Mouse (Mus musculus): ENCODE data around the gene Mum1l1. TPM values are rescaled to one million over a fixed set of nuclear protein-coding genes. Genes with fewer than 3 reads are reported as not detected.
"Not testable (repeated sequence)": the region's sequence is repeated elsewhere in the genome, so short reads cannot be mapped to it uniquely, and the experiment has no call there.

Gene Mum1l1
- polyA plus RNA-seq (2012; rRNA removed) (0.22 and 0.42 TPM in 2 replicates), polyA plus RNA-seq (2014; fragmentation: Nextera tagmentation; extraction: Ambion mirVana) (1.4 and 1.6 TPM in 2 replicates)

GRCm38 (mm10) chrX:139209829-139210225, at the start of gene Mum1l1:
Gene Mum1l1 (plus strand): TSS chrX:139210042.
- H3K36me3 ChIP-seq (replicated peaks; ENCODE audit: control insufficient read depth, insufficient read depth, low read depth): no peaks in the 10 kb centered on the region
- peak within 1 kb of the TSS; percentile 67 for H3K4me2 ChIP-seq (ENCODE audit: low read depth)
- TF ChIP-seq EP300 (IDR thresholded peaks at IDR 0.05; ENCODE audit: low read depth) (no peak), CTCF (IDR thresholded peaks at IDR 0.05; ENCODE audit: low read depth) (no peak)
- H3K9me3 ChIP-seq (ENCODE audit: control insufficient read depth, low read length): no peaks in the 10 kb centered on the region
- ATAC-seq (ENCODE audit: insufficient read depth) (peak; percentile 87), DNase-seq (ENCODE audit: low read depth in 3 of 3, low spot score in 3 of 3) (peak in 2 of 3 experiments; percentile 26 to 33)
- no peaks in the 10 kb centered on the region for H3K4me1 ChIP-seq (replicated peaks; ENCODE audit: control insufficient read depth in 2 of 2, insufficient read depth in 2 of 2, low read length in 1 of 2)
- 16% methylated on average over 28 of the region's 31 CpGs for WGBS (ENCODE audit: insufficient replicate concordance)
- H3K27ac ChIP-seq: no peak within 1 kb of the TSS
- peak within 1 kb of the TSS; percentile 43 to 44 for H3K4me3 ChIP-seq (ENCODE audit: insufficient read depth in 1 of 2, low read depth in 2 of 2, low read length in 2 of 2)
- peak within 1 kb of the TSS; percentile 27 for H3K9ac ChIP-seq (replicated peaks)
- H3K27me3 ChIP-seq (ENCODE audit: control insufficient read depth, insufficient read depth, low read length): no peaks in the 10 kb centered on the region

- ATAC-seq (ENCODE audit: insufficient read depth): no peak
- H3K27ac ChIP-seq: no peak within 1 kb of the TSS
Measured at GRCm38 (mm10) chrX:139178928-139179327, 30.9 kb upstream of the Mum1l1 start, which contains the start of gene 4933428M09Rik. Gene 4933428M09Rik (plus strand): TSS chrX:139179228.

GRCm38 (mm10) chrX:139191506-139191905, 18.3 kb upstream of the Mum1l1 start:
- peak; percentile 66 for TF ChIP-seq CTCF (IDR thresholded peaks at IDR 0.05; ENCODE audit: low read depth)
- not testable (repeated sequence) for H3K27ac ChIP-seq; H3K9me3 ChIP-seq (ENCODE audit: control insufficient read depth, low read length); DNase-seq (ENCODE audit: low read depth in 3 of 3, low spot score in 3 of 3); H3K4me3 ChIP-seq (ENCODE audit: insufficient read depth in 1 of 2, low read depth in 2 of 2, low read length in 2 of 2); H3K36me3 ChIP-seq (replicated peaks; ENCODE audit: control insufficient read depth, insufficient read depth, low read depth); H3K4me2 ChIP-seq (ENCODE audit: low read depth); H3K27me3 ChIP-seq (ENCODE audit: control insufficient read depth, insufficient read depth, low read length); H3K4me1 ChIP-seq (replicated peaks; ENCODE audit: control insufficient read depth in 2 of 2, insufficient read depth in 2 of 2, low read length in 1 of 2); H3K9ac ChIP-seq (replicated peaks); ATAC-seq (ENCODE audit: insufficient read depth)
- 64% methylated on average over 3 of the region's 3 CpGs for whole genome bisulfite sequencing (ENCODE audit: insufficient replicate concordance)

More at GRCm38 (mm10) chrX:139178928-139179327, 30.9 kb upstream of the Mum1l1 start, which contains the start of gene 4933428M09Rik:
- no peak for TF ChIP-seq EP300 (IDR thresholded peaks at IDR 0.05; ENCODE audit: low read depth)
- TF ChIP-seq CTCF (IDR thresholded peaks at IDR 0.05; ENCODE audit: low read depth): no peak
- no peak for DNase-seq (ENCODE audit: low read depth in 3 of 3, low spot score in 3 of 3)
- Histone ChIP-seq H3K4me1 (replicated peaks; ENCODE audit: control insufficient read depth in 2 of 2, insufficient read depth in 2 of 2, low read length in 1 of 2) (no peaks in the 10 kb centered on the region), H3K9ac (replicated peaks) (no peak within 1 kb of the TSS), H3K36me3 (replicated peaks; ENCODE audit: control insufficient read depth, insufficient read depth, low read depth) (no peaks in the 10 kb centered on the region), H3K27me3 (ENCODE audit: control insufficient read depth, insufficient read depth, low read length) (no peaks in the 10 kb centered on the region), H3K4me3 (ENCODE audit: insufficient read depth in 1 of 2, low read depth in 2 of 2, low read length in 2 of 2) (no peak within 1 kb of the TSS), H3K9me3 (ENCODE audit: control insufficient read depth, low read length) (no peaks in the 10 kb centered on the region), H3K4me2 (ENCODE audit: low read depth) (no peak within 1 kb of the TSS)
- WGBS (ENCODE audit: insufficient replicate concordance): 72% methylated on average over 8 of the region's 8 CpGs

GRCm38 (mm10) chrX:139194572-139195279, 15.1 kb upstream of the Mum1l1 start:
- DNase-seq (ENCODE audit: low read depth in 3 of 3, low spot score in 3 of 3): no peak
- WGBS (ENCODE audit: insufficient replicate concordance): 35% methylated on average over 1 of the region's 1 CpGs
- no peaks in the 10 kb centered on the region for H3K9me3 ChIP-seq (ENCODE audit: control insufficient read depth, low read length)
- no peak for ATAC-seq (ENCODE audit: insufficient read depth)
- no peak overlapping the region for H3K4me2 ChIP-seq (ENCODE audit: low read depth)
- TF ChIP-seq EP300 (IDR thresholded peaks at IDR 0.05; ENCODE audit: low read depth) (no peak), CTCF (IDR thresholded peaks at IDR 0.05; ENCODE audit: low read depth) (no peak)
- no peaks in the 10 kb centered on the region for H3K4me1 ChIP-seq (replicated peaks; ENCODE audit: control insufficient read depth in 2 of 2, insufficient read depth in 2 of 2, low read length in 1 of 2)
- no peaks in the 10 kb centered on the region for H3K36me3 ChIP-seq (replicated peaks; ENCODE audit: control insufficient read depth, insufficient read depth, low read depth)
- H3K27me3 ChIP-seq (ENCODE audit: control insufficient read depth, insufficient read depth, low read length): no peaks in the 10 kb centered on the region
- no peak overlapping the region for H3K27ac ChIP-seq
- no peak overlapping the region for H3K4me3 ChIP-seq (ENCODE audit: insufficient read depth in 1 of 2, low read depth in 2 of 2, low read length in 2 of 2)
- no peak overlapping the region for H3K9ac ChIP-seq (replicated peaks)

- not testable (repeated sequence) for H3K4me2 ChIP-seq (ENCODE audit: low read depth); H3K4me3 ChIP-seq (ENCODE audit: insufficient read depth in 1 of 2, low read depth in 2 of 2, low read length in 2 of 2); H3K27ac ChIP-seq; H3K36me3 ChIP-seq (replicated peaks; ENCODE audit: control insufficient read depth, insufficient read depth, low read depth); H3K27me3 ChIP-seq (ENCODE audit: control insufficient read depth, insufficient read depth, low read length); H3K9me3 ChIP-seq (ENCODE audit: control insufficient read depth, low read length); DNase-seq (ENCODE audit: low read depth in 3 of 3, low spot score in 3 of 3); H3K9ac ChIP-seq (replicated peaks); ATAC-seq (ENCODE audit: insufficient read depth); H3K4me1 ChIP-seq (replicated peaks; ENCODE audit: control insufficient read depth in 2 of 2, insufficient read depth in 2 of 2, low read length in 1 of 2)
- 70% methylated on average over 4 of the region's 4 CpGs for WGBS (ENCODE audit: insufficient replicate concordance)
Measured at GRCm38 (mm10) chrX:139209191-139209828, 532 bp upstream of the Mum1l1 start.
